Comparison of ENCODE assay signal across 7 mouse cellular contexts in genomic region chr10:128626311-128627310, GRCm38 (mm10). TPM values are rescaled to one million over a fixed set of nuclear protein-coding genes. Genes with fewer than 3 reads are reported as not detected.
DNase-seq lines count a peak whose midpoint lies in the region; ATAC-seq lines count a peak whose summit lies in the region.

Rps26 (minus strand) TSS chr10:128626747.

- peak within 1 kb of the TSS; percentile 54 for H3K27ac ChIP-seq in embryonic facial prominence, embryonic 12.5 days
- peak within 1 kb of the TSS; percentile 22 for H3K27ac ChIP-seq in limb, embryonic 11.5 days (replicated peaks; ENCODE audit: low read depth, low read length)
- H3K27ac ChIP-seq in midbrain, embryonic 14.5 days (replicated peaks; ENCODE audit: low read depth, low read length), result peak within 1 kb of the TSS; percentile 71

- WGBS in embryonic facial prominence, embryonic 12.5 days, result under 1% methylated on average over 40 of the region's 40 CpGs
- 1% methylated on average over 40 of the region's 40 CpGs for WGBS in limb, embryonic 11.5 days
- WGBS in midbrain, embryonic 14.5 days, result under 1% methylated on average over 40 of the region's 40 CpGs

- peak within 1 kb of the TSS; percentile 95 for H3K9ac ChIP-seq in embryonic facial prominence, embryonic 12.5 days
- peak within 1 kb of the TSS; percentile 86 for H3K9ac ChIP-seq in limb, embryonic 11.5 days (ENCODE audit: low read length)
- H3K9ac ChIP-seq in midbrain, embryonic 14.5 days (replicated peaks; ENCODE audit: low read length), result peak within 1 kb of the TSS; percentile 75

- peak within 1 kb of the TSS; percentile 87 for H3K4me3 ChIP-seq in embryonic facial prominence, embryonic 12.5 days
- H3K4me3 ChIP-seq in limb, embryonic 11.5 days (ENCODE audit: low read depth, low read length), result peak within 1 kb of the TSS; percentile 81
- H3K4me3 ChIP-seq in midbrain, embryonic 14.5 days (replicated peaks; ENCODE audit: low read depth, low read length), result peak within 1 kb of the TSS; percentile 84

- no peaks in the 10 kb centered on the region for H3K27me3 ChIP-seq in embryonic facial prominence, embryonic 12.5 days
- H3K27me3 ChIP-seq in limb, embryonic 11.5 days (ENCODE audit: control insufficient read depth, insufficient read depth, low read length), result no peaks in the 10 kb centered on the region
- no peaks in the 10 kb centered on the region for H3K27me3 ChIP-seq in midbrain, embryonic 14.5 days (ENCODE audit: control insufficient read depth, insufficient read depth, low read length)

- peak; percentile 95 for ATAC-seq in embryonic facial prominence, embryonic 12.5 days (ENCODE audit: insufficient number of reproducible peaks, insufficient read depth, low FRiP score, low TSS enrichment)
- peak; percentile 94 for ATAC-seq in limb, embryonic 11.5 days (ENCODE audit: insufficient number of reproducible peaks, low FRiP score, low TSS enrichment, low read depth)
- peak; percentile 97 for ATAC-seq in midbrain, embryonic 14.5 days (ENCODE audit: low FRiP score, low TSS enrichment)

- peak within 1 kb of the TSS; percentile 86 for H3K4me2 ChIP-seq in embryonic facial prominence, embryonic 12.5 days (replicated peaks)
- H3K4me2 ChIP-seq in limb, embryonic 11.5 days (ENCODE audit: low read depth, severe bottlenecking), result peak within 1 kb of the TSS; percentile 72
- peak within 1 kb of the TSS; percentile 89 for H3K4me2 ChIP-seq in midbrain, embryonic 14.5 days (ENCODE audit: low read length)

- H3K36me3 ChIP-seq in embryonic facial prominence, embryonic 12.5 days, result peaks cover 25% of the 10 kb centered on the region
- H3K36me3 ChIP-seq in limb, embryonic 11.5 days (ENCODE audit: control insufficient read depth, insufficient read depth, low read length), result peaks cover 18% of the 10 kb centered on the region
- peaks cover 28% of the 10 kb centered on the region for H3K36me3 ChIP-seq in midbrain, embryonic 14.5 days (ENCODE audit: control insufficient read depth, insufficient read depth, low read length)

- H3K9me3 ChIP-seq in embryonic facial prominence, embryonic 12.5 days, result no peaks in the 10 kb centered on the region
- H3K9me3 ChIP-seq in limb, embryonic 11.5 days (ENCODE audit: control insufficient read depth, low read length), result no peaks in the 10 kb centered on the region
- H3K9me3 ChIP-seq in midbrain, embryonic 14.5 days (ENCODE audit: control insufficient read depth, low read length), result no peaks in the 10 kb centered on the region

- DNase-seq in adrenal gland, postnatal 25 days, result peak; percentile 81
- peak; percentile 99 for DNase-seq in heart, adult 11 months
- peak; percentile 86 for DNase-seq in kidney, adult 18-20 months
- DNase-seq in limb, embryonic 11.5 days (ENCODE audit: low spot score), result peak; percentile 86
- DNase-seq in midbrain, embryonic 14.5 days, result peak; percentile 99
- peak; percentile 68 to 78 for DNase-seq in spleen, adult 18-20 months

- H3K4me1 ChIP-seq in embryonic facial prominence, embryonic 12.5 days, result peaks cover 6% of the 10 kb centered on the region; the same call in 1 of the 2 replicates
- H3K4me1 ChIP-seq in limb, embryonic 11.5 days (ENCODE audit: control insufficient read depth, insufficient read depth, low read length), result 0 out of 2 replicates have a peak, but pooled peaks cover 2% of the 10 kb centered on the region
- peaks cover 7% of the 10 kb centered on the region for H3K4me1 ChIP-seq in midbrain, embryonic 14.5 days (ENCODE audit: control insufficient read depth, insufficient read depth, low read length)

RNA-seq across cellular contexts. Expression of gene Rps26, which starts in this region (rescaled TPM):
- 688 and 827 TPM in 2 replicates for total RNA-seq in adrenal gland, postnatal 25 days (2021)
- polyA plus RNA-seq in embryonic facial prominence, embryonic 12.5 days (2016; fragmentation: Nextera tagmentation; extraction: Ambion mirVana), result 668 and 696 TPM in 2 replicates
- 831 and 876 TPM in 2 replicates for polyA plus RNA-seq in limb, embryonic 11.5 days (2014; fragmentation: Nextera tagmentation; extraction: Ambion mirVana)
- 529 and 586 TPM in 2 replicates for polyA plus RNA-seq in midbrain, embryonic 14.5 days (2014; fragmentation: Nextera tagmentation; extraction: Ambion mirVana)

Comparison
In these comparisons a context has a peak if more than half of its experiments do, and no peak if none do; other contexts are left out.
1. Peak in every context shown above with its lines: DNase-seq, ATAC-seq, H3K4me3 ChIP-seq and H3K27ac ChIP-seq.